Mouse (Mus musculus) forebrain, embryonic 11.5 days (tissue): ENCODE measurements around the gene Otub1. TPM values are rescaled to one million over a fixed set of nuclear protein-coding genes. Genes with fewer than 3 reads are reported as not detected.

ENCODE experiments used
- ATAC-seq: fragments of 200-750 bp; cut with Nextera tagmentation; replicated peaks from 2 replicates; pipeline ENCODE4 v1.8.0; 2017; ENCODE audit warnings: moderate TSS enrichment; ENCODE audit not compliant: low FRiP score
- DNase-seq: peaks from one replicate; pipeline ENCODE4 v3.0.0-alpha.2; 2017; ENCODE audit warnings: low spot score
- H3K27ac ChIP-seq: fragments of 300-500 bp; sonication (generic); 2 replicates; pipeline ENCODE4 v1.5.1; 2014; ENCODE audit warnings: low read depth, low read length
- H3K27me3 ChIP-seq: fragments of 300-500 bp; sonication (generic); 2 replicates; pipeline ENCODE4 v1.6.1; 2014; ENCODE audit warnings: mild to moderate bottlenecking, low read length, mixed read lengths; ENCODE audit not compliant: control insufficient read depth, insufficient read depth
- H3K36me3 ChIP-seq: fragments of 300-500 bp; sonication (generic); 2 replicates; pipeline ENCODE4 v1.6.1; 2014; ENCODE audit warnings: mild to moderate bottlenecking, low read length, moderate library complexity, mixed read lengths; ENCODE audit not compliant: control insufficient read depth, insufficient read depth
- H3K4me1 ChIP-seq: fragments of 300-500 bp; sonication (generic); replicated peaks from 2 replicates; pipeline ENCODE4 v1.6.1; 2014; ENCODE audit warnings: low read length, mixed read lengths; ENCODE audit not compliant: control insufficient read depth, insufficient read depth
- H3K4me2 ChIP-seq: fragments of 300-500 bp; sonication (generic); 2 replicates; pipeline ENCODE4 v1.6.1; 2014; ENCODE audit warnings: low read depth, mild to moderate bottlenecking, low read length, moderate library complexity, mixed read lengths; ENCODE audit not compliant: severe bottlenecking
- H3K4me3 ChIP-seq: fragments of 300-500 bp; sonication (generic); 2 replicates; pipeline ENCODE4 v1.5.1; 2014; ENCODE audit warnings: low read depth, low read length
- H3K9ac ChIP-seq: fragments of 300-500 bp; sonication (generic); 2 replicates; pipeline ENCODE4 v1.6.1; 2014; ENCODE audit warnings: low read length
- H3K9me3 ChIP-seq: fragments of 300-500 bp; sonication (generic); 2 replicates; pipeline ENCODE4 v1.6.1; 2016; ENCODE audit warnings: low read length, mixed read lengths; ENCODE audit not compliant: control insufficient read depth
- WGBS: fragments of 180-500 bp; shearing (Covaris S2); extraction: QIAGEN DNeasy Blood & Tissue Kit; methylation state at CpG from one replicate; pipeline ENCODE4 v1.1.7; 2014; 5-methylcytosine and 5-hydroxymethylcytosine counted together
- polyA plus RNA-seq: library from polyadenylated mRNA; unstranded; fragments of >200 nt; fragmentation: Nextera tagmentation; extraction: Ambion mirVana; gene quantifications from 2 replicates; pipeline ENCODE4 v1.2.1, GENCODE M21; 2014

Otub1 gene
- polyA plus RNA-seq, 1 experiment from 2014 or later = 238 TPM

- WGBS = under 1% methylated on average over 50 of the region's 50 CpGs
- ATAC-seq = peak; percentile 96
- H3K4me1 ChIP-seq = peaks cover 10% of the 10 kb centered on the region
Observed at GRCm38 (mm10) chr19:7217162-7217925, 11.2 kb upstream of the Otub1 start, which contains the start of gene Cox8a. TSS of gene Cox8a (minus strand) at chr19:7217616.

GRCm38 (mm10) chr19:7214484-7214883 lies 8.4 kb upstream of the Otub1 start:
- ATAC-seq (no peak), DNase-seq (no peak)
- Histone ChIP-seq H3K27ac (no peak overlapping the region), H3K9ac (no peak overlapping the region), H3K27me3 (no peaks in the 10 kb centered on the region), H3K9me3 (no peaks in the 10 kb centered on the region), H3K4me3 (no peak overlapping the region), H3K36me3 (peaks cover 3% of the 10 kb centered on the region; the same call in 1 of the 2 replicates), H3K4me2 (no peak overlapping the region), H3K4me1 (peaks cover 10% of the 10 kb centered on the region)
- WGBS = 93% methylated on average over 5 of the region's 5 CpGs

More at GRCm38 (mm10) chr19:7217162-7217925, 11.2 kb upstream of the Otub1 start, which contains the start of gene Cox8a:
- Histone ChIP-seq H3K27me3 (no peaks in the 10 kb centered on the region), H3K9ac (peak within 1 kb of the TSS; percentile 81), H3K4me3 (peak within 1 kb of the TSS; percentile 92), H3K36me3 (peaks cover 3% of the 10 kb centered on the region; the same call in 1 of the 2 replicates), H3K9me3 (no peaks in the 10 kb centered on the region), H3K4me2 (peak within 1 kb of the TSS; percentile 93), H3K27ac (peak within 1 kb of the TSS; percentile 51; the same call in 1 of the 2 replicates)
- peak; percentile 97 for DNase-seq

DNA sequence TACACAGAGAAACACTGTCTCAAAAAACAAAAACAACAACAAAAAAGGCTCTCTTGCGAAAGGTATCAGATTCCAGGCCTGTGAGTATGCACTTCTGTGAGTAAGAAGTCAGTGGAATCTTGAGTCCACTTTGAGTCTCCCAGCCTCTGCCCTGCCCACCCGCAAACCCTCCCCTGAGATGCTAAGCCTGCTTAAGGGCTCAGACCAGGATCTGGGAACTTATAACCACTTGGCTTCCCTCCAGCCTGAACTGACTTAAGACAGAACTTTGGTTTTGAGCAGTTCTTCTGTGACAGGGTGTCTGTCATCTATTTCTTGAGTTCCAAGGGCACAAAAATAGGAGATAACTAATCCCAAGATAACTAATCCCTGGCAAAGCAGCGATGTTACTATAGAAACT lies 6.9 kb upstream of the Otub1 start:
- H3K4me3 ChIP-seq = no peak overlapping the region
- WGBS = 94% methylated on average over 3 of the region's 3 CpGs
- ATAC-seq (no peak), DNase-seq (no peak)
- no peak overlapping the region for H3K9ac ChIP-seq
- H3K36me3 ChIP-seq = peaks cover 3% of the 10 kb centered on the region; the same call in 1 of the 2 replicates
- H3K9me3 ChIP-seq = no peaks in the 10 kb centered on the region
- H3K4me1 ChIP-seq = peaks cover 10% of the 10 kb centered on the region
- no peak overlapping the region for H3K27ac ChIP-seq
- no peaks in the 10 kb centered on the region for H3K27me3 ChIP-seq
- no peak overlapping the region for H3K4me2 ChIP-seq

GRCm38 (mm10) chr19:7212216-7212615 lies 6.1 kb upstream of the Otub1 start:
- 93% methylated on average over 1 of the region's 1 CpGs for WGBS
- Histone ChIP-seq H3K36me3 (peaks cover 3% of the 10 kb centered on the region; the same call in 1 of the 2 replicates), H3K4me2 (no peak overlapping the region), H3K4me1 (peaks cover 10% of the 10 kb centered on the region), H3K9me3 (no peaks in the 10 kb centered on the region), H3K27ac (no peak overlapping the region), H3K9ac (no peak overlapping the region), H3K27me3 (no peaks in the 10 kb centered on the region), H3K4me3 (no peak overlapping the region)
- DNase-seq (no peak), ATAC-seq (no peak)

DNA sequence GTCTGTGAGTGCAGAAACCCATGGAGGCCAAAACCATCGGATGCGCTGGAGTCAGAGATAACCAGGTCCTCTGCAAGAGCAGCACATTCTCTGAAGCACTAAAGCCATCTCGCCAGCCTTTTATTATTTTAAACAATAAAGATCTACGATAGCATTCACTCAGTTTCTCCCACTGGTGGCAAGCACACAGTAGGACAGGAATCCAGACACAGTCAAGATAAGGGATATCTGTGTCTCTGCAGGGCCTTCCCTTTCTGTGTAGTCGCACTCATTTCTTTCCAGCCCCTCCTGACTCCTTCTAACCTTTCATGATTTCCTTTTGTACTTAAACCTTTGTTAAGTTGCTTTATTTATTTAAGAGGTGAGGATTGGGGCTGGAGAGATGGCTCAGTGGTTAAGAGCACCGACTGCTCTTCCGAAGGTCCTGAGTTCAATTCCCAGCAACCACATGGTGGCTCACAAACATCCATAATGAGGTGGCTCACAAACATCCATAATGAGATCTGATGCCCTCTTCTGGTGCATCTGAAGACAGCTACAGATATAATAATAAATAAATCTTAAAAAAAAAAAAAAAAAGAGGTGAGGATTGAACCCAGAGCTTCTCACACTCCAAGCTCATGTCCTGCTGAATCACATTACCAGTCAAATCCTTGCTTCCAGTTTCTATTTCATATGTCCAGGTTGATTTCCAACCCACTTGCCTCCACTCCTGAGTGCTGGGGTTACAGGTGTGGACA lies 4.0 kb upstream of the Otub1 start:
- Histone ChIP-seq H3K36me3 (peaks cover 3% of the 10 kb centered on the region; the same call in 1 of the 2 replicates), H3K27me3 (no peaks in the 10 kb centered on the region), H3K4me1 (peaks cover 5% of the 10 kb centered on the region; the same call in 1 of the 2 replicates), H3K4me3 (no peak overlapping the region), H3K9ac (no peak overlapping the region), H3K27ac (no peak overlapping the region), H3K4me2 (no peak overlapping the region), H3K9me3 (no peaks in the 10 kb centered on the region)
- DNase-seq (no peak), ATAC-seq (no peak)
- WGBS = 91% methylated on average over 7 of the region's 7 CpGs

GRCm38 (mm10) chr19:7205326-7205725 lies 790 bp downstream of the Otub1 start:
- Histone ChIP-seq H3K36me3 (peaks cover 8% of the 10 kb centered on the region), H3K27ac (peak overlapping the region; percentile 97), H3K4me3 (peak overlapping the region; percentile 87), H3K27me3 (no peaks in the 10 kb centered on the region), H3K4me2 (peak overlapping the region; percentile 76), H3K9ac (peak overlapping the region; percentile 90), H3K4me1 (peaks cover 5% of the 10 kb centered on the region; the same call in 1 of the 2 replicates), H3K9me3 (no peaks in the 10 kb centered on the region)
- DNase-seq = no peak
- WGBS = 31% methylated on average over 7 of the region's 7 CpGs
- ATAC-seq = no peak

DNA sequence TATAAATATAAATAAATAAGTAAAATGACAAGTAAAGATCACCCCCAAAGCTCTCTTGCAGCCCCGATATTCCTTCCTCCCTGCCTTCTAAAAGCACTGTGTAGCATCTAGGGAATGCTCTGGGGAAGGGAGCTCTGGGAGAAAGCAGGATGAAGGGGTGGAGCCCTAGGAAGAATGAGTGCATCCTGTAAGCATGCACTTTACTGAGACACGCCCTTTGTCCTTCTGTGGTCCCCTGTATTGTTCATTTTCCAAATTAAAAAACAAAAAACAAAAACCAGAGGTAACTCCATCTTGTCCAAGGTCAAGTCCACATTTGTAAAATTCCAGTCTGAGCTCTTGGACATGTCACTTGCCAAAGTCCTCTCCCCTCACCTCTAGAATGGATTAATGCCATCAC lies 1.2 kb downstream of the Otub1 start:
- no peak for DNase-seq
- peak overlapping the region; percentile 76 for H3K4me2 ChIP-seq
- peaks cover 12% of the 10 kb centered on the region for H3K36me3 ChIP-seq
- ATAC-seq = no peak
- WGBS = 80% methylated on average over 2 of the region's 2 CpGs
- peak overlapping the region; percentile 87 for H3K4me3 ChIP-seq
- no peaks in the 10 kb centered on the region for H3K9me3 ChIP-seq
- H3K9ac ChIP-seq = peak overlapping the region; percentile 90
- H3K27ac ChIP-seq = no peak overlapping the region
- peaks cover 5% of the 10 kb centered on the region; the same call in 1 of the 2 replicates for H3K4me1 ChIP-seq
- no peaks in the 10 kb centered on the region for H3K27me3 ChIP-seq

DNA sequence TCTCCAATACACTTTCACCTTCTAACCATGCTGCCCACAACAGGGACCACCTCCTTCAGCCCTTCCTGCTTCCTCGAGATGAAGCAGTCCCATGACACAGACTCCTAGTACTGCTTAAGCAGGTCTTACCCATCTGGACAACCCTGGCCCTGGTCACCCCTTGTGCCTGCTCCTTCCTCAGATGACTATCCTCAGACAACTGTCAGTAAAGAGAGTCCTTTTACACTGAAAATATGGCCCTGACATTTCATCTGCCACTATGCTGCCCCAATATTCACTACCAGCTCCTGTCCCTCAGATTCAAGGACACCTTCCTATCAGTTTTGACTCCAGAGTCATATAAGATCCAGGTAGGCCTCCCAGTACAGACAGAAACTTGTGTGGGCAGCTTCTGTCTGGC lies 5.7 kb downstream of the Otub1 start:
- 73% methylated on average over 1 of the region's 1 CpGs for WGBS
- peaks cover 23% of the 10 kb centered on the region for H3K36me3 ChIP-seq
- no peak for DNase-seq

More for the DNA sequence above, 5.7 kb downstream of the Otub1 start:
- Histone ChIP-seq H3K9ac (no peak overlapping the region), H3K4me3 (no peak overlapping the region), H3K4me2 (no peak overlapping the region), H3K9me3 (no peaks in the 10 kb centered on the region), H3K27ac (no peak overlapping the region), H3K27me3 (no peaks in the 10 kb centered on the region), H3K4me1 (peaks cover 14% of the 10 kb centered on the region)
- ATAC-seq = no peak
